Mouse (Mus musculus) neutrophil, adult 5-6 weeks (primary cell): ENCODE results near the gene Tnfsf11. TPM values are rescaled to one million over a fixed set of nuclear protein-coding genes. Genes with fewer than 3 reads are reported as not detected.

ENCODE experiments used
- ATAC-seq: fragments of 151-379, 151-347 bp; 2 replicates; pipeline ENCODE4 v1.8.0; 2017; ENCODE audit warnings: mild to moderate bottlenecking, moderate TSS enrichment; ENCODE audit not compliant: insufficient number of reproducible peaks, poor library complexity, low FRiP score, severe bottlenecking; ENCODE audit errors: extremely low read depth
- total RNA-seq: library from RNA; stranded (forward); fragments of 200-1000 nt; gene quantifications from 2 replicates; pipeline ENCODE4 v1.2.3, GENCODE M21; 2017

Gene Tnfsf11
- total RNA-seq, result 0.12 and 0.35 TPM in 2 replicates

DNA sequence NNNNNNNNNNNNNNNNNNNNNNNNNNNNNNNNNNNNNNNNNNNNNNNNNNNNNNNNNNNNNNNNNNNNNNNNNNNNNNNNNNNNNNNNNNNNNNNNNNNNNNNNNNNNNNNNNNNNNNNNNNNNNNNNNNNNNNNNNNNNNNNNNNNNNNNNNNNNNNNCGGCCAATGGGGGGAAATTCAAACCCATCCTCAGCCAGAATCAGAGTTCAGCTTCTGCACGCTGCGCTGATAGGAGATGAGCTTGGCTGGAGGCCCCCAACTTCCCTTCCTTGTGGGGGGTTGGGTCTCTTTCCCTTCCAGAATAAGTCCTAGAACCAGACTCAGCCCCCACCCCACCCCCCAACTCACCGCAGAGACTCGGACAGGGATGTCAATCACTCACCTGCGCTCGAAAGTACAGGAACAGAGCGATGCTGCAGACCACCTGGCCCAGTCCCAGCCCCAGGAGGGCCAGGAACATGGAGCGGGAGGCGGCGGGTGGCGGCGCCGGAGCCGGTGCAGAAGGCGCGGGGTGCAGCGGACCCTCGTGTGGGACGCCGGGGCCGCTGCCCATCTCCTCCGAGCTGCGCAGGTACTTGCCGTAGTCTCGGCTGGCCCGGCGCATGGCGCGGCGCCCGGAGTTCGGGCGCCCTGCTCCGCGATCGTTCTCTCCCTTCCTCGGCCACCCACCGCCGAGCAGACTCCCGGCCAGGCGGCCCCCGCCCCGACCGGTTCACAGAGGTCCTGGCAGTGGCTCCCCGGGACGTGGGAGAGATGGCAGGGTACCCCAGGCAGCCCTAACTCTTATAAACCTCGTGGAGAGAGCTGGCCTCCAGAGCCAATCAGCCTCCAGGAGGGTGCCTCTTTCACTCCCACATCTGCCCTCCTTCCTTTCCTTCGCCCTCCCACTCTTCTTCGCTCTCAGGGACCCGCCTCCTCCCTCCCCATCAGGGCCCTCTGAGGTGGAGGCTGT lies at the start of gene Tnfsf11:
Tnfsf11 (minus strand) TSS at position 758 of the 952 bp plus-strand sequence.
- no peak for ATAC-seq

- no peak for ATAC-seq
Measured at GRCm38 (mm10) chr14:78356764-78357163, 48.9 kb upstream of the Tnfsf11 start.

DNA sequence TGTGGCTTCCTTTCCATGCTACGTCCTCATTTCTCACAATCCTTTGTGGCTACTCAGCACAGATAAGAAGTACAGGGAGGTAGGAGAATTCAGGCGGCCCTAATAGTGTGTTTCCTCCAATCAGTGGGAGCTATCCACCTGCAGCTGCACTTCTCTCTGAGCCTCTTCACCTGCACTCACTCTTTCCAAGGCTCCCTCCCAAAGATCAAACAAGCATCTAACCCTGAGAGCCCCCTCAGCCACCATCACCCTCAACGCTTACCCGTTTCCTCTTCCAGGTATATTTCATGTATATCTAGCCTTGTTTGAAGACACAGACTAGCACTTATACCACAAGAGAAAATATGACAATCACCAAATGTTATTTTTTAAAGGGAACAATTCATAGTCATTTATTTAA lies 47.5 kb upstream of the Tnfsf11 start:
- ATAC-seq, result no peak

- no peak for ATAC-seq
Measured at GRCm38 (mm10) chr14:78352865-78353264, 45.0 kb upstream of the Tnfsf11 start.

DNA sequence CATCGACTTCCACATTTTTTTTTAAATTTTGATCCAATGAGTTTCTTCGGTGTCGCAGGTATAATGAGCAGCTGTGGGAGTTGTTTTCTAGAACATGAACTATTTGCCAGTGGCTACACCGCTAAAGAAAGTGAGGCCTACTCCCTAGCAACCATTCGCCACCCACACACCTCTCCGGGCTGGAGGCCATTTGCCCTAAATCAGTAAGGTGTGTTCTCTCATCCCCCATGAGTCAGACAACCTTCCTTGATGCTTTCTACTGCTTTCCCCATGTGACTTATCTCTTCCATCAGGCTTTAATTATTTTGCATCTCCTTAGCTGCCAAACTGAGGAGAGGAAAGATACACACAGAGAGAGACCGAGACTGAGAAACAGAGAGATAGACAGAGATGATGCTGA lies 43.7 kb upstream of the Tnfsf11 start:
- ATAC-seq, result no peak

- ATAC-seq, result no peak
Measured at GRCm38 (mm10) chr14:78347715-78348114, 39.9 kb upstream of the Tnfsf11 start.

- no peak for ATAC-seq
Measured at GRCm38 (mm10) chr14:78343007-78343406, 35.2 kb upstream of the Tnfsf11 start.

DNA sequence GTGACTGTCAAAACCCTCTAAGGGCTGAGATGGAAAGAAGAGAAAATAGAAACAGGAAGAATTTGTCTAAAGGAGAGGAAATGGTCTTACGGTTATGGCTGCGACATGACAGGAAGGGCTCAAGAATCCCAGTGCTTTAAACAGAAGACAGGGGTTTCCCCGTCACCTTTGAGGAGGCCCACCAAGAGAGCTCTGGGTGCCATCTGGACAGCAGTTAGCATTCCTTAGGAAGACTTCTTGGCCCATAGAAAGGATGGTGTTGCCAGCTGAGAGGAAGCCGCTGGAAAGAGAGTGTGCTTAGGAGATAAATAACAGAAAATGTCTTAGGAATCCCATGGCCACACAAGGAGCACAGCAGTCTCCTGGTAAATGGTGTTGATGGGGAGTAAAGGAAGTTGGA lies 34.3 kb upstream of the Tnfsf11 start:
- no peak for ATAC-seq

DNA sequence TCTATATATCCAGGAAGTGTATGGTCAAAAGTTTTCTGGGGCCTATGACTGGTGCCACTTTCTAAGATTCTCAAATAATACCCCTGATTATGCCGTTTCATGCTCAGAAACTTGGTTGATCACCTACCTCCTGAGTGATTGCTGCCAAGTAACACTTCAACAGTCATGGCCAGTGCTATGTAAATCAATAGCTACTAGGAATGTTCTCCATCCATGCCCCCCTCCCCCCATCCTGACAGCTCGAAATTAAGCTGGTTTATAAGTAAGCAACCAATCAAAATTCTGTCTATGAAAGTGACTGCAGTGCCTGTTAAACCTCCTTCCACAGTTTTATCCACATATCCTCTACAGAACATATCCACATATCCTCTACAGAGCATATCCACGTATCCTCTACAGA lies 25.5 kb upstream of the Tnfsf11 start:
- no peak for ATAC-seq

DNA sequence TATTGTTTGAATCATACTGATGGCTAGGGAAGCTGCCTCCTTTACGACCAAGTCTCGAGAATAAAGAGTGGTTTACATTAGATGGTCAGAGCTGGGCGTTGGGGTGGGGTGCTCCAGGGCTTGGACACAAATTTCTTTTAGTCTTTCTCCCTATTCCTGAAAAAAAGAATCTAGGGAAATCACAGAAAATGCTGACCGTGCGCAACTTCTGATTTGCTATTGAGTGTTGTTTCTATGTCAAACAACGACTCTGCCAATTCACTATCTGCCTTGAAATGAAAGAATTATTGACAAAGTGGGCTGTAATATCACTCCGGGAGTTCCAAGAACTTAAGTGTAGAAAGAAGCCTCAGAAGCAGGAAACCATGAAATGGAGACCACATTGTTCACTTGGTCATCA lies 23.5 kb upstream of the Tnfsf11 start:
- ATAC-seq, result no peak

GRCm38 (mm10) chr14:78330576-78331300 lies 22.9 kb upstream of the Tnfsf11 start:
- ATAC-seq, result no peak

GRCm38 (mm10) chr14:78329765-78330451 lies 22.1 kb upstream of the Tnfsf11 start:
- ATAC-seq, result no peak

DNA sequence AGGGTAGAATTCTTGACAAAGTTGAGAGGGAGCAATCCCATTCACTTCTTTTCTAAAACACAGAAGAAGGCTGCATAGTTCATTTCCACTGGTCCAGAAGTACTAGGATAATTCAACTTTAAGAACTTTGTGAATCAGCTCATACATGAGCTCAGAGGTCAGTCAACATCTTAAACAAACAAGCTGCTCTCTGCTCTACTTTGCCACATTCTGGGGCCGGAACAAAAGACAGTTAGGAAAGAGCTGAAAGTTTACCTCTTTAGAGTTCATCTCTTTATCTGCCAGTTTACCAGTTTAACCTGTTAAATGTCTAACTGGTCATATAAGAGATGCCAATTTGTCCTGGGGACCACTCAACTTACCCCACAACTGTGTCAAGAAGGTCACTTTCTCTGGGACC lies 15.5 kb upstream of the Tnfsf11 start:
- ATAC-seq, result no peak

- ATAC-seq, result no peak
Measured at GRCm38 (mm10) chr14:78322916-78323315, 15.1 kb upstream of the Tnfsf11 start.

GRCm38 (mm10) chr14:78320248-78320647 lies 12.4 kb upstream of the Tnfsf11 start:
- ATAC-seq, result no peak

DNA sequence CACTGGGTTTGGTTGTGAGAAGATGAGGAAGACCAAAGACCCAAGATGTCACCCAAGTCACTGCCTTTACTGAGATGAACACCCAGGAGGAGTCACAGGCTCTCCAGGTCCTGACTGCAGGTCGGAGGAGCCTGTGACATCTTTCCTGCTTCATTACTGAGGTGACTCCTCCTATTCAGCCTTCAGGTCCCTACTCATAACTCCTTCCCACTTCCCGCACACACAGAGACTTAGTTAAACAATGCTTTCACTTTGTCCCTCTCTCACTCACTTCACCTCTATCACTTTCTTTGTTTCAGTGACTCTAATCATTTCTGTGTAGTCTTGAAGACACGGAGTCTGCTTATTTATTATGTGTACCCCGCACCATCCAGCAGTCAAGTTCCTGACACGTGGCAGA lies 11.7 kb upstream of the Tnfsf11 start:
- ATAC-seq, result no peak

DNA sequence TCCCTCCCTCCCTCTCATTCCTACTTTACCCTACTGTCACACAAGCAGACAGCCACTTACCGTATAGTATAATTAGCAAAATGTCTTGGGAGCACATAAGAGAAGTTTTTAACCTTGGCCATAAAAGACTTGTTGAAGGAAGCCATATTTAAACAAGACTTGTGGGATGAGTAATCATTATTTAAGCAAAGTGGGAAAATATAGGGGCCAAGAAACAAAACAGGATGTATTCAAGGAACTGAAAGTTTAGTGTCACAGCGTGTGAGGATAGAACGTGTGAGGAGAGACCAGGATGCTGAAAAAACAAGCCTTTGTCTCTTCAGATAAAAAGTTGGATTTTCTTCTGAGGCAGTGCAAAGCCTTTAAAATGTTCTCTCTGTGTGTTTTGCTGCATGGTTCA lies 11.2 kb upstream of the Tnfsf11 start:
- ATAC-seq, result no peak

GRCm38 (mm10) chr14:78317623-78318022 lies 9.8 kb upstream of the Tnfsf11 start:
- ATAC-seq, result no peak

- no peak for ATAC-seq
Measured at GRCm38 (mm10) chr14:78300914-78301313, 6.9 kb downstream of the Tnfsf11 start.

- no peak for ATAC-seq
Measured at GRCm38 (mm10) chr14:78292687-78293086, 15.2 kb downstream of the Tnfsf11 start.
